Mouse (Mus musculus): ENCODE data around the gene Gaa.

GRCm38 (mm10) chr11:119249011-119249410, 18.7 kb upstream of the Gaa start:
- TF ChIP-seq CTCF (IDR thresholded peaks at IDR 0.05; ENCODE audit: borderline replicate concordance, control insufficient read depth, extremely low read depth, insufficient read depth, low read length, poor library complexity) (peak; percentile 62; the same call in 1 of the 2 replicates), POLR2A (IDR thresholded peaks at IDR 0.05; ENCODE audit: control insufficient read depth, extremely low read depth, insufficient read depth, low read length, poor library complexity) (no peak)
